Mouse (Mus musculus) heart, embryonic 13.5 days (tissue): ENCODE data around the gene Nck2. TPM values are rescaled to one million over a fixed set of nuclear protein-coding genes. Genes with fewer than 3 reads are reported as not detected.

Experiments
- ATAC-seq: fragments of 200-750 bp; cut with Nextera tagmentation; 2 replicates; pipeline ENCODE4 v1.8.0; 2017; ENCODE audit warnings: moderate TSS enrichment; ENCODE audit not compliant: insufficient number of reproducible peaks, low FRiP score, low TSS enrichment; ENCODE audit errors: extremely low read depth
- H3K27ac ChIP-seq: fragments of 300-500 bp; sonication (generic); replicated peaks from 2 replicates; pipeline ENCODE4 v1.5.1; 2015; ENCODE audit warnings: moderate library complexity, mild to moderate bottlenecking, inconsistent platforms
- H3K27me3 ChIP-seq: fragments of 300-500 bp; sonication (generic); replicated peaks from 2 replicates; pipeline ENCODE4 v1.6.1; 2015; ENCODE audit warnings: mild to moderate bottlenecking, inconsistent platforms
- H3K36me3 ChIP-seq: fragments of 300-500 bp; sonication (generic); 2 replicates; pipeline ENCODE4 v1.6.1; 2015; ENCODE audit warnings: mild to moderate bottlenecking, inconsistent platforms
- H3K4me1 ChIP-seq: fragments of 300-500 bp; sonication (generic); 2 replicates; pipeline ENCODE4 v1.6.1; 2015; ENCODE audit warnings: inconsistent platforms
- H3K4me2 ChIP-seq: fragments of 300-500 bp; sonication (generic); 2 replicates; pipeline ENCODE4 v1.6.1; 2015; ENCODE audit warnings: inconsistent platforms, mild to moderate bottlenecking, moderate library complexity
- H3K4me3 ChIP-seq: fragments of 300-500 bp; sonication (generic); 2 replicates; pipeline ENCODE4 v1.5.1; 2015; ENCODE audit warnings: moderate library complexity, mild to moderate bottlenecking, inconsistent platforms
- H3K9ac ChIP-seq: fragments of 300-500 bp; sonication (generic); 2 replicates; pipeline ENCODE4 v1.6.1; 2015; ENCODE audit warnings: inconsistent platforms, mild to moderate bottlenecking, moderate library complexity
- H3K9me3 ChIP-seq: fragments of 300-500 bp; sonication (generic); 2 replicates; pipeline ENCODE4 v1.6.1; 2016; ENCODE audit warnings: inconsistent platforms
- WGBS: fragments of 180-500 bp; shearing (Covaris S2); methylation state at CpG from one replicate; pipeline ENCODE4 v1.1.7; 2015; ENCODE audit warnings: mixed read lengths; 5-methylcytosine and 5-hydroxymethylcytosine counted together
- polyA plus RNA-seq: library from polyadenylated mRNA; unstranded; fragments of >200 nt; fragmentation: Nextera tagmentation; extraction: Ambion mirVana; gene quantifications from 2 replicates; pipeline ENCODE4 v1.2.1, GENCODE M21; 2015

Gene Nck2
- polyA plus RNA-seq, 1 experiment from 2014 or later = 24.2 TPM

- peaks cover 15% of the 10 kb centered on the region for H3K4me1 ChIP-seq
- H3K36me3 ChIP-seq = peaks cover 35% of the 10 kb centered on the region
- no peak overlapping the region for H3K9ac ChIP-seq
- no peaks in the 10 kb centered on the region for H3K27me3 ChIP-seq
- no peak overlapping the region for H3K27ac ChIP-seq
- WGBS = 90% methylated on average over 4 of the region's 4 CpGs
- no peak overlapping the region for H3K4me2 ChIP-seq
- no peak for ATAC-seq
- no peaks in the 10 kb centered on the region for H3K9me3 ChIP-seq
- no peak overlapping the region for H3K4me3 ChIP-seq
These were observed 120.9 kb downstream of the Nck2 start for GRCm38 (mm10) chr1:43565260-43565659.

GRCm38 (mm10) chr1:43566677-43567377 is 122.4 kb downstream of the Nck2 start:
- Histone ChIP-seq H3K4me1 (peaks cover 12% of the 10 kb centered on the region), H3K4me3 (no peak overlapping the region), H3K27me3 (no peaks in the 10 kb centered on the region), H3K4me2 (no peak overlapping the region), H3K36me3 (peaks cover 45% of the 10 kb centered on the region), H3K27ac (no peak overlapping the region), H3K9ac (no peak overlapping the region), H3K9me3 (no peaks in the 10 kb centered on the region)
- ATAC-seq = no peak
- WGBS = 77% methylated on average over 8 of the region's 8 CpGs

GRCm38 (mm10) chr1:43568824-43569223 is 124.4 kb downstream of the Nck2 start:
- peaks cover 6% of the 10 kb centered on the region for H3K4me1 ChIP-seq
- ATAC-seq = no peak
- WGBS = 86% methylated on average over 10 of the region's 10 CpGs

GRCm38 (mm10) chr1:43571105-43571504 is 126.7 kb downstream of the Nck2 start:
- no peak for ATAC-seq
- 85% methylated on average over 4 of the region's 4 CpGs for WGBS
- no peaks in the 10 kb centered on the region for H3K9me3 ChIP-seq
- peaks cover 6% of the 10 kb centered on the region for H3K4me1 ChIP-seq
- no peaks in the 10 kb centered on the region for H3K27me3 ChIP-seq
- no peak overlapping the region for H3K9ac ChIP-seq
- H3K27ac ChIP-seq = no peak overlapping the region
- H3K36me3 ChIP-seq = peaks cover 41% of the 10 kb centered on the region
- H3K4me3 ChIP-seq = no peak overlapping the region
- H3K4me2 ChIP-seq = no peak overlapping the region

More at GRCm38 (mm10) chr1:43568824-43569223, 124.4 kb downstream of the Nck2 start:
- peaks cover 41% of the 10 kb centered on the region for H3K36me3 ChIP-seq
- no peak overlapping the region for H3K4me3 ChIP-seq
- no peak overlapping the region for H3K9ac ChIP-seq
- no peak overlapping the region for H3K27ac ChIP-seq
- H3K4me2 ChIP-seq = no peak overlapping the region
- no peaks in the 10 kb centered on the region for H3K27me3 ChIP-seq
- no peaks in the 10 kb centered on the region for H3K9me3 ChIP-seq

- ATAC-seq = no peak
- H3K9me3 ChIP-seq = no peaks in the 10 kb centered on the region
These were observed 130.5 kb downstream of the Nck2 start for GRCm38 (mm10) chr1:43574793-43575304.

GRCm38 (mm10) chr1:43577371-43577770 is 133.0 kb downstream of the Nck2 start:
- no peak overlapping the region for H3K4me3 ChIP-seq
- H3K36me3 ChIP-seq = 0 out of 2 replicates have a peak, but pooled peaks cover 2% of the 10 kb centered on the region
- H3K4me1 ChIP-seq = no peaks in the 10 kb centered on the region
- ATAC-seq = no peak
- 64% methylated on average over 3 of the region's 3 CpGs for WGBS
- no peak overlapping the region for H3K4me2 ChIP-seq
- H3K9me3 ChIP-seq = no peaks in the 10 kb centered on the region
- no peaks in the 10 kb centered on the region for H3K27me3 ChIP-seq
- no peak overlapping the region for H3K27ac ChIP-seq
- H3K9ac ChIP-seq = no peak overlapping the region

More at GRCm38 (mm10) chr1:43574793-43575304, 130.5 kb downstream of the Nck2 start:
- peaks cover 17% of the 10 kb centered on the region for H3K36me3 ChIP-seq
- H3K4me3 ChIP-seq = no peak overlapping the region
- no peak overlapping the region for H3K9ac ChIP-seq
- H3K27me3 ChIP-seq = no peaks in the 10 kb centered on the region
- no peaks in the 10 kb centered on the region for H3K4me1 ChIP-seq
- no peak overlapping the region for H3K27ac ChIP-seq
- no peak overlapping the region for H3K4me2 ChIP-seq
- WGBS = 70% methylated on average over 3 of the region's 3 CpGs

GRCm38 (mm10) chr1:43583564-43583963 is 139.2 kb downstream of the Nck2 start:
- Histone ChIP-seq H3K9ac (no peak overlapping the region), H3K27ac (no peak overlapping the region), H3K4me2 (no peak overlapping the region), H3K4me3 (no peak overlapping the region), H3K36me3 (no peaks in the 10 kb centered on the region), H3K4me1 (no peaks in the 10 kb centered on the region), H3K27me3 (no peaks in the 10 kb centered on the region), H3K9me3 (no peaks in the 10 kb centered on the region)
- no peak for ATAC-seq
- WGBS = 71% methylated on average over 1 of the region's 1 CpGs

- no peak for ATAC-seq
- H3K9ac ChIP-seq = no peak overlapping the region
- no peaks in the 10 kb centered on the region for H3K36me3 ChIP-seq
- 82% methylated on average over 1 of the region's 1 CpGs for WGBS
- H3K4me1 ChIP-seq = no peaks in the 10 kb centered on the region
- H3K9me3 ChIP-seq = no peaks in the 10 kb centered on the region
- H3K27ac ChIP-seq = no peak overlapping the region
- no peak overlapping the region for H3K4me3 ChIP-seq
- H3K27me3 ChIP-seq = no peaks in the 10 kb centered on the region
- no peak overlapping the region for H3K4me2 ChIP-seq
These were observed 144.6 kb downstream of the Nck2 start for GRCm38 (mm10) chr1:43589001-43589400.

GRCm38 (mm10) chr1:43589910-43590309 is 145.5 kb downstream of the Nck2 start:
- no peak overlapping the region for H3K4me2 ChIP-seq
- WGBS = 42% methylated on average over 2 of the region's 2 CpGs
- H3K4me1 ChIP-seq = peaks cover 5% of the 10 kb centered on the region; the same call in 1 of the 2 replicates
- no peaks in the 10 kb centered on the region for H3K9me3 ChIP-seq
- no peak overlapping the region for H3K4me3 ChIP-seq
- ATAC-seq = no peak
- no peak overlapping the region for H3K9ac ChIP-seq
- no peaks in the 10 kb centered on the region for H3K36me3 ChIP-seq
- no peaks in the 10 kb centered on the region for H3K27me3 ChIP-seq
- no peak overlapping the region for H3K27ac ChIP-seq

- Histone ChIP-seq H3K9me3 (no peaks in the 10 kb centered on the region), H3K27me3 (no peaks in the 10 kb centered on the region), H3K4me1 (peaks cover 12% of the 10 kb centered on the region), H3K36me3 (no peaks in the 10 kb centered on the region), H3K4me2 (no peak overlapping the region), H3K4me3 (no peak overlapping the region), H3K27ac (no peak overlapping the region), H3K9ac (no peak overlapping the region)
- WGBS = 50% methylated on average over 1 of the region's 1 CpGs
- ATAC-seq = no peak
These were observed 146.3 kb downstream of the Nck2 start for GRCm38 (mm10) chr1:43590727-43591126.

GRCm38 (mm10) chr1:43593069-43593468 is 148.7 kb downstream of the Nck2 start:
- H3K27ac ChIP-seq = no peak overlapping the region
- H3K36me3 ChIP-seq = no peaks in the 10 kb centered on the region
- H3K27me3 ChIP-seq = no peaks in the 10 kb centered on the region
- H3K4me1 ChIP-seq = peaks cover 12% of the 10 kb centered on the region
- 76% methylated on average over 3 of the region's 3 CpGs for WGBS
- H3K9me3 ChIP-seq = no peaks in the 10 kb centered on the region
- H3K4me2 ChIP-seq = no peak overlapping the region
- H3K4me3 ChIP-seq = no peak overlapping the region
- no peak for ATAC-seq
- H3K9ac ChIP-seq = no peak overlapping the region

- 51% methylated on average over 4 of the region's 4 CpGs for WGBS
- Histone ChIP-seq H3K4me3 (no peak overlapping the region), H3K27ac (no peak overlapping the region), H3K27me3 (no peaks in the 10 kb centered on the region), H3K9me3 (no peaks in the 10 kb centered on the region), H3K4me1 (peaks cover 16% of the 10 kb centered on the region), H3K36me3 (no peaks in the 10 kb centered on the region), H3K9ac (no peak overlapping the region), H3K4me2 (no peak overlapping the region)
- ATAC-seq = no peak
These were observed 150.4 kb downstream of the Nck2 start for GRCm38 (mm10) chr1:43594738-43595137.
